Mouse (Mus musculus) adrenal gland (tissue): ENCODE results near the gene Rbpjl.

Experiments
- microRNA-seq, 2 experiments: library from miRNA; unstranded; fragments of <30 nt; microRNA quantifications; one replicate each; pipeline ENCODE4; 2019

The Rbpjl gene

Small RNAs within 50 kb of the gene (microRNA-seq; reads per million reads assigned to microRNA genes)
- gene Mir7678: 0 reads per million in 2 experiments
